Mouse (Mus musculus): ENCODE results near the gene Chst10.

Gene Chst10

DNA sequence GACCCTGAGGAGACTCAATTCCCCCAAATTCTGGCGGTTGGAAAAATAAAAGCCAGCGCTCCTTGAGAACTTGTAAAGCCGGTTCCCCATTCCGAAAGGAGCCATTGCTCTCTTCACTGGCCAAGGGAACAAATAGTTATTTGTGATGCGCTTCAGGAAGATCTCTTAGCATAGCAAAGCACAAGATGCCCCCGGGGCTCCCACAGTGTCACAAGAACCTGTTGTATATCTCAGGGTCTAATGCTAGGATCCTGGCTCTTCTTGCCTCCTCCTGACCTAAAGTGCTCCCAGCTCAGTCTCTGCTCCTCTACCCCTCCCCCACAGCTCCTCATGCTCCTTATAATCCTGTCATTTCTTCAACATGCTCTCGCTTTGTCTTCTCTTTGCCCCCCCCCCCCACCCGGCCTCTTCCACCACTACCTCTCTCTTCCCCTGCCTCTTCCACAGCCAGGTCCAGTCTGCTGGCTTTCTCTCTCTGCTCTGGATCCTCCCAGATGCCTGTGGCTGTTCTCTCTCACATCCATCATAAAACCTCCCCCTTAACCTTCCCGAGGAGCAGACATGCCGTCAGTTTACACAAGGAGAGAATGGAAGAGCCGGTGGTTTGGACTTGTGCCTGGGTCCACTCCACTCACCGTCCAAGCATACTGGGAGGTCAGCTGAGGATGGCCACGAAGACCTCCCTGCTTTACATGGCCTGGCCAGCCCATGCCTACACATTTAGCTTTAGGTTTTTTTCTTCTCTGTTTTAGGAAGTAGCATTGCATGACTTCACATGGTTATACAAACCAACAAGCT lies 28.4 kb downstream of the Chst10 start:
- CTCF ChIA-PET: no interaction called here

DNA sequence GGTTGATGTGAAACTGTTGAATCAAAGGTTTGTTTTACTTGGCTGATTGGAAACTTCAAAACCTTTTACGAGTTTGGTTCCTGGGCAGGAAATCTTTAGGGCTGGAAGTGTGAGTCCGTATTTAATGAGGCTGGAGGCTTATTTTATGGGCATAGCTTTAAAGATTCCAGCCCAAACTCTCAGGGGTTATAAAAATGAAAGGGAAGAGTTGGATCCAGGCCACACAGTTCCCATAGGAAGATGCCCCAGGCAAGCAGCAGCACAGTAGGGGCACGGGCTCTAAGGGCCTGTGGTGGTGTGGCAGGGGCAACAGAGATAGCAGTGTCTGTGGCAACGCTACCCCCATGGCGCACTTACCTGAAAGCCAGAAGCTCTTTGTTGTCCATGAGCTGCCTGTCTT lies 31.7 kb downstream of the Chst10 start:
- CTCF ChIA-PET: no interaction called here

DNA sequence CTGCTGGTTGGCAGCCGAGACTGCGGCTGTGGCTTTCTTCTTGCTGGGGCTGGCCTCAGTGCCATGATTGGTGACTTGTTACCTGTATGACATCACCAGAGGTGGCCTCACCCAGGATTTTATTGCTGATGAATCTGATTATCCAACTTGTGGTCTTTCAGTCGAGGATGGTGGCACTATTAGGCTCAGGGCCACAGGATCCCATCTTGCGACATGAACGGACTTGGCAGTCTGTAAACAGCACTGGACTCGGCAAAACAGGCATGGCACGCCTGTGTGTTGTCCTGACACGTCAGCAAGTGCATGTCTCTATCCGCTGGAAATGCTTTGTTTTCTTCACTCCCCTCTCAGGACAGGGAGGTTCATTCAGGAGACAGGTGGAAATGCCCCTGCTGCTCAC lies 33.6 kb downstream of the Chst10 start:
- CTCF ChIA-PET: interaction anchor here (1.5 kb wide), 1 partner anchor 8 kb away, joined by 3 read pairs; no protein-coding TSS in a partner anchor

DNA sequence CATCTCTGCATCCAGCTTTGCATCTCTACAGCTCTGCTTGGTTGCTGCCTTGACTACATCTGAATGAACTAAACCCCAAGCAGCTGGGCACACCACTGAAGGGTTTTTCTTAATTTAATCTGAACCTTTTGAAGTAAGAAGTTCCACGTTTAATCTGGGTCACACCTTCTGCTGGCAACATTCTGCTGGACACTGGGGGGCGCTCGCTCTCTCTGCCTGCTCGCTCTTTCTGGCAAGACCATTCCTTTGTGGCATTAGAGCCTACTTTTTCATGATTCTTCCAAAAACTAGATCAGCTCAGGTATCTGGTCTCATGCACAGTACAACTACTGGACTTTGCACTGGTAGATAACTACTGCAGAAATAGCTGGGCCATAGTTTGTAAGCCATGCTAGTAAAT lies 35.7 kb downstream of the Chst10 start:
- CTCF ChIA-PET: interaction anchor here (0.6 kb wide), 1 partner anchor 317 kb away, joined by 7 read pairs; no protein-coding TSS in a partner anchor

DNA sequence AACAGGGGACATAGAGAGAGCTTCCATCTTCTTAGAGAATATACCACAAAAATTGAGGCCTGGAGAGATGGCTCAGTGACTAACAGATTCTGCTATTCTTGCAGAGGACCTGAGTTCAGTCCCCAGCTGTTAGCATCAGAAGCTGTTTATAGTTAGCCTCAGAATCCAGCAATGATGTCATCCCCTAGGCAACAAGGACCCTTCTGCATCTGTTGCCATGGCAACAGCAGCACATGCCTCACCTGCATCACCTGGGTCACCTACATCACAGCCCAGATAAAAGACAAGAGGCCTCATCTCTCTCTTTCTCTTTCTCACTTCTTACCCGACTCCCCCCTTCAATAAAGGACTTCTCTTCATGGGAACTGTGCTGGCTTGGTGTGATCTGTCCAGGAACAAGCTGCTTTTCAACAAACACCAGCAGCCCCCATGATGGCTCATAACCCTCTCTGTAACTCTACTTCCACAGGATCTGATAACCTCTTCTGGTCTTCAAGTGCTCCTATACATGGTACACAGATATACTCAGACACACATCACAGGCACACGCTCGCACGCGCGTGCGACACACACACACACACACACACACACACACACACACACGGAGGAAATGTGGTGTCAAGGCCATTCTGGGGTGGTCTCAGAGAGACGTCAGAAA lies 37.0 kb downstream of the Chst10 start:
- CTCF ChIA-PET: no interaction called here

GRCm38 (mm10) chr1:38860207-38860606 lies 37.8 kb downstream of the Chst10 start:
- CTCF ChIA-PET: no interaction called here

DNA sequence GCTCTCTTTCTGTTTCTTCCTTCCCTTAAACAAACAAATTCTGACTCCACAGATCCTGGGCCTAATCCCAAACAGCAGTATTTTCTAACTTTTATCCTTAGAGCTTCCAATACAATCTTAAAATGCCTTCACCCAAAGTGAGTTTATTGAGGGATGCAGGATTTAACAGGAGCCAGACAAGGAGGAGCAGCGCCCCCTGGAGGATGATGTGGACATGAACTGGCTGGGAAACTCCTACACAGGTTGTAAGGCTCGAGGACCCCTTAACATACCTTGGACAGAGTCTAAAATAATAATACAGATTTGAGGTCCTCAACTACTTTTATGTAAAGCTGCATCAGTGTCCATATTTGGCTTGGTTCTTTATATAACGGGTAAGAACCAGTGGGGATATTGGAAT lies 41.8 kb downstream of the Chst10 start:
- CTCF ChIA-PET: interaction anchor here (1.2 to 1.6 kb wide), 2 partner anchors 9 to 58 kb away, joined by 3 read pairs; no protein-coding TSS in a partner anchor

GRCm38 (mm10) chr1:38852250-38852649 lies 45.7 kb downstream of the Chst10 start:
- CTCF ChIA-PET: no interaction called here

DNA sequence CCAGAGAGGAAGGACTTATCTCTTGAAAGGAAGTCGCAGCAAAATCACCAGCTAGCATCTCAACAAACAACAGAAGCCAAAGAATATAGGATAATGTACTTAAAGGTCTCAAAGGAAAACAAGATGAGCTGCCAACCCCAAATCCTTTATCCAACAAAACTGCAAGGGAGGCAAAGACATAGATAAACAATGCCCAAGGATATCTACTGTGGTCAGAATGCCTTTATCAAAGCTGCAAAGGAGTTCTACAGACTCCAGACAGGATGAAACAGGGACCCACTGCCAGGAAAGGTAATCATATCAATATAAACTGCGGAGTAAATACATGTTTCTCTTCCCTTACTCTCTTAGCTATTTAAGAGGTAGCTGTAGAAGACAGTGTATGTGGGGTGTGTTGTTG lies 47.3 kb downstream of the Chst10 start:
- CTCF ChIA-PET: no interaction called here

DNA sequence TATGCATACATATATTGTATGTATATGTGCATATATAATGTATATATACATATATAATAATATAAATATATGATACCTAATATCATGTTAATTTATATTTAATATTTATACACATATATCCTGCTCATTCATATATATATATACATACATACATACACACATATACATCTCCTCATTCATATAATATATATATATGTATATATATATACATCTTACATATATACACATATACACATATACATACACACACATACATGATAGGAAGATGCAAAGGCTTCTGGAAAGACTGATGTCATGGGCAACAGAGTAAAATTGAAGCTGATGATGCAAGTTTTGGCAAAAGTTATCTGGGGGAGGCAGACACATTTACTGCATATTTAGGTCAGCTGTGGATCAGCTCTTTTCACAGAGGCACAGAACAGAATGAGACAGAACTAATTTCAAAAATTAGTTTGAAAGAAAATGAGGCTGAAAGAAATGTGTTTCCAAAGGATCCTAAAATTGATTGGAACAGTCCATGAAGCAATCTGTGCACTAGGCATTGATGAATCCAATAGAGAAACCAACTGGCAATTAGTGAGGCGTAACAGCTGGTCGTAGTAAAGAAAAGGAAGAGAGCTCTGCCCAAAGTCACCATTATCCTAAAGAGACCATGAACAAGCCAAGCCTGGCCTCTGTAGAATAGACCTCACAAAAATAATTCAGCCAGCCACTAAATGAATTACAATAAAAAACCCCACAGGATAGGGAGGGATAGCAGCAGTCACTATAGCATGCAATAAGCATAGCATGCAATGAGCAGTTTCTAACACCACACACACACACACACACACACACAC lies 49.3 kb downstream of the Chst10 start:
- CTCF ChIA-PET: no interaction called here

- CTCF ChIA-PET: no interaction called here
Measured at GRCm38 (mm10) chr1:38847975-38848374, 50.0 kb downstream of the Chst10 start.

DNA sequence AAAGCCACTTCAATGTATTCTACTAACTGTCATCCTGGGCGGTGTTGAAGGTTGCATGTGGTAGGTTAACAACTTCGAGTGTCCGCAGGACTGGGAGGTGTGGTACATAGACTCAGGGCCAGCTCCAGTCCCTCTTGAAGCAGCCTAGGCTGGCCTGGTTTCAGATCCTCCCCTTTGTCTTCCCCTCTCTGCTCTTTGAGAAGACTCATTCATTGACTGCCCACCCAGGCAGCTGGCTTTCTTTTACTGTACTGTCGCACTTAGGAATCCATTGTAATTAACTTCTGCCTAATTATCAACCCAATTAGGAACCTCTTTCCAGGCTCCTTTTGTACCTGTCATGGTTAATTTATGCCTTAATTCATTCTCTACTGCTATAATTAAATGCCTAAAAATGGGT lies 54.7 kb downstream of the Chst10 start:
- CTCF ChIA-PET: no interaction called here

DNA sequence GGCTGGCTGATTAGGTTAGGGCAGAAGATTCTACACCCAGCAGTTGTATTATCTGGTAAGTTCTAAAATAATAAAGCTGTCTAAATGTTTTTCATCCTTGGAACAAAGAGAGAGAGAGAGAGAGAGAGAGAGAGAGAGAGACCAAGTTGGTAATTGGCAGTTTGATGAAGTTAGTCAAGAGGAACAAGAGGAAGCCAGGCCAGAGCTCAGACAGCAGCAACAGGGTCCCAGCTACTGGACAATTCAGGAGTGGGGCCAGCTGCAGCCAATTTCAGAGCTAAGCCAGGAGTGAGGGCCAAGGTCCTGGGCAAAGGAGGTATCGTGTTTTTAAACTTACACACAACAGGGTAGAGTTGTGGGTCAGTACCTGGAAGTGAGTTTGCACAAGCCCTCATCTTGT lies 55.1 kb downstream of the Chst10 start:
- CTCF ChIA-PET: no interaction called here

- CTCF ChIA-PET: no interaction called here
Measured at GRCm38 (mm10) chr1:38839944-38840343, 58.0 kb downstream of the Chst10 start.

DNA sequence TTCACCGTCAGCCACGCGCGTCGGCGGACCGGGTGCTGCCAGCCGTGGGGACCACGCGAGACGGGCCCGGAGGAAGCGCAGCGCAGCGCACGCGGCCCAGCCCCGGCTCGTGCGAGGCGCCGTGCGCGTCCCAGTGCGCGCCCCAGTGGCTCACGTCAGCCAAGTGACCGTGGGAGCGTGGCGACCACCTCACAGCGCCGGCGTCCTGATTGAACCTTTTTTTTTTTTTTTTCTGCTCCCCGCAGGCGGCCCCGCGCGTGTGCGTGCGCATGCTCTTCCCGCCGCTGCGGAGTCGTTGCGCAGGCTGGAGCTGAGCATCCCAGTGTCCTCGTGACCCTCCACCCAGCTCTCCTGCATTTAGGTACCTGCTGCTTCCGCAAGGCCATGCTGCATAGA lies 61.5 kb downstream of the Chst10 start, which contains the start of gene Lonrf2:
Gene Lonrf2, minus strand, starts transcription at position 235 of the 396 bp plus-strand sequence.
- CTCF ChIA-PET: no interaction called here

- CTCF ChIA-PET: no interaction called here
Measured at GRCm38 (mm10) chr1:38835568-38836476, 62.1 kb downstream of the Chst10 start.

DNA sequence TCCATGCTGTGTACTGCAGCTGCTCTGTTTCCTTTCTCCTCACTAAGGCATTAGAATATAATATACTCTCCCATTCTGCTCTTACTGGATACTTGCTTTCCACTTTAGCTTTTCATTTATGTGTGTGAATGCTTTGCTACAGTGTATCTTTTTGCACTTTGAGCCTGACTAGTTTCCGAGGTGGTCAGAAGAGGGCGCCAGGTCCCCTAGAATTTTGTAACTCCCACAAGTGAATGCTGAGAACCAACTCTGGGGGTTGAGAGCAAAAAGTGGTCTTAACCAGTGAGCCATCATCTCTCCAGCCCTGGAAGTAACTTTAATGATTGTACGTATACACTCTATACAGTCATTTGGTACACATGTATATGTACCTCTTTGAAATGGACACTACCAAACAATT lies 63.1 kb downstream of the Chst10 start:
- CTCF ChIA-PET: no interaction called here

- CTCF ChIA-PET: no interaction called here
Measured at GRCm38 (mm10) chr1:38824926-38825325, 73.0 kb downstream of the Chst10 start.

DNA sequence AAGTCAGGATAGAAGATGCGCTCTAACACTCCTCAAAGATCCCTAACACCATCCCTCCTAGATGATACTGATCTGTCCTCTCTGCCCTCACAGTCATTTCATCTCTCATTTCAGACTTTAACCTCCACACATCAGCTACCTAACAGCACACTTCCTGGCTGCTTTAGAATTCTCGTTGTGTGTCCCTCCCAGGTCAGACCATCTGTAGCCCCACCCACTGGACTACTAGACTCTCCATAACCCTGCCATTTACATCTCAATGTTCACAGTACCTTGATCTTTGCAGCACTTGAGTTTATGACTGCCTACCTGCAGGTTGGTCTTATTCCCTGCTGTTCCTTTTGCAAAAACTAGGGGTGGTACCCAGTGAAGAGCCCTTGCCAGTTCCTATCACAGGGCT lies 74.1 kb downstream of the Chst10 start:
- CTCF ChIA-PET: no interaction called here

DNA sequence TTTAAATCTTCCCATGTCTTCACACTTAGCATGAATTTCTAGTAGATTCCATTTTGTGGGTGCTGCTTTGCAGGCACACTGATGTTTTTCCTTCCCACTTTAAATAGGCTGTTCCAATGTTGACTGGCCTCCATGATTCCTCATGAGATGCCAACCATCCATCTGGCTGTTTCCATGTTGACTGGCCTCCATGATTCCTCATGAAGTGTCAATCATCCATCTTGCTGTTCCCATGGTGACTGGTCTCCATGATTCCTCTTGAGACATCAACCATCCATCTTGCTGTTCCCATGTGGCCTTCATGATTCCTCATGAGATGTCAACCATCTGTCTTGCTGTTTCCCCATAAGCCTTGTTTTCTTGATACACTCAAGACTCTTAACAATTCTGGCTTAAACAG lies 78.3 kb downstream of the Chst10 start:
- CTCF ChIA-PET: no interaction called here

DNA sequence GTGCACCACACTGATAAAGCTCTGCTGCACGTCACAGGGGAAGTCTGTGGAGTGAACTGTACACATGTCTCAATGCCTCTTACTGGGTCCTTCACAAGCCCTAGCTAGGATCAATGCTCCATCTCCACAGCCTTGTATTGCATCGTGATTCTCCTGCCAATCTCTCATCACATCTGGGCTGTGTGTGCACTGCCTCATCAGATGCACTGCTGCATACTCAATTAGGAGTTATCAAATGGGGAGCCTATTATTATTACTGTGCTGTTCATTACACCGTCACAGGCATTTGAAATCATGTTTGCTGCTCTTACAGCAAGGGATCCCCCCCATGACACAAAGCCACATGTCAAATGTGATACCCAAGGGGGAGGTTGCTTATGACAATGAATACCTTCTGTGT lies 80.3 kb downstream of the Chst10 start:
- CTCF ChIA-PET: no interaction called here

- CTCF ChIA-PET: no interaction called here
Measured at GRCm38 (mm10) chr1:38817268-38817667, 80.7 kb downstream of the Chst10 start.
